Mouse (Mus musculus) liver, embryonic 12.5 days (tissue): ENCODE data around the gene Cplx3. TPM values are rescaled to one million over a fixed set of nuclear protein-coding genes. Genes with fewer than 3 reads are reported as not detected.

Source experiments
- ATAC-seq: fragments of 200-750 bp; cut with Nextera tagmentation; 2 replicates; pipeline ENCODE4 v1.8.0; 2017; ENCODE audit warnings: moderate number of reproducible peaks, mild to moderate bottlenecking, moderate library complexity
- H3K27ac ChIP-seq: fragments of 300-500 bp; sonication (generic); 2 replicates; pipeline ENCODE4 v1.5.1; 2016; ENCODE audit warnings: mild to moderate bottlenecking
- H3K27me3 ChIP-seq: fragments of 300-500 bp; sonication (generic); replicated peaks from 2 replicates; pipeline ENCODE4 v1.6.1; 2016; ENCODE audit warnings: mild to moderate bottlenecking, moderate library complexity
- H3K36me3 ChIP-seq: fragments of 300-500 bp; sonication (generic); 2 replicates; pipeline ENCODE4 v1.6.1; 2016; ENCODE audit warnings: mild to moderate bottlenecking, moderate library complexity
- H3K4me1 ChIP-seq: fragments of 300-500 bp; sonication (generic); 2 replicates; pipeline ENCODE4 v1.6.1; 2016
- H3K4me2 ChIP-seq: fragments of 300-500 bp; sonication (generic); 2 replicates; pipeline ENCODE4 v1.6.1; 2016; ENCODE audit warnings: mild to moderate bottlenecking, moderate library complexity
- H3K4me3 ChIP-seq: fragments of 300-500 bp; sonication (generic); 2 replicates; pipeline ENCODE4 v1.5.1; 2016; ENCODE audit warnings: mild to moderate bottlenecking, moderate library complexity
- H3K9ac ChIP-seq: fragments of 300-500 bp; sonication (generic); 2 replicates; pipeline ENCODE4 v1.6.1; 2016; ENCODE audit warnings: mild to moderate bottlenecking, moderate library complexity
- H3K9me3 ChIP-seq: fragments of 300-500 bp; sonication (generic); replicated peaks from 2 replicates; pipeline ENCODE4 v1.6.1; 2016; ENCODE audit warnings: mild to moderate bottlenecking, moderate library complexity
- WGBS: fragments of 180-500 bp; shearing (Covaris S2); methylation state at CpG from one replicate; pipeline ENCODE4 v1.1.7; 2016; ENCODE audit not compliant: insufficient replicate concordance; 5-methylcytosine and 5-hydroxymethylcytosine counted together
- polyA plus RNA-seq: library from polyadenylated mRNA; unstranded; fragments of >200 nt; fragmentation: Nextera tagmentation; extraction: Ambion mirVana; gene quantifications from 2 replicates; pipeline ENCODE4 v1.2.1, GENCODE M21; 2016

The Cplx3 gene
- polyA plus RNA-seq, 1 experiment from 2014 or later = not detected

GRCm38 (mm10) chr9:57552139-57552887 lies 53.8 kb downstream of the Cplx3 start, which contains the start of gene Mpi:
TSS of gene Mpi (minus strand) at chr9:57552763.
- peak; percentile 42; the same call in 1 of the 2 replicates for ATAC-seq
- WGBS = 2% methylated on average over 28 of the region's 28 CpGs
- H3K4me1 ChIP-seq = peaks cover 36% of the 10 kb centered on the region
- peak within 1 kb of the TSS; percentile 70 for H3K4me3 ChIP-seq
- H3K9me3 ChIP-seq = no peaks in the 10 kb centered on the region
- H3K36me3 ChIP-seq = peaks cover 18% of the 10 kb centered on the region
- H3K27ac ChIP-seq = no peak within 1 kb of the TSS
- H3K9ac ChIP-seq = peak within 1 kb of the TSS; percentile 72
- H3K27me3 ChIP-seq = no peaks in the 10 kb centered on the region
- H3K4me2 ChIP-seq = peak within 1 kb of the TSS; percentile 79

DNA sequence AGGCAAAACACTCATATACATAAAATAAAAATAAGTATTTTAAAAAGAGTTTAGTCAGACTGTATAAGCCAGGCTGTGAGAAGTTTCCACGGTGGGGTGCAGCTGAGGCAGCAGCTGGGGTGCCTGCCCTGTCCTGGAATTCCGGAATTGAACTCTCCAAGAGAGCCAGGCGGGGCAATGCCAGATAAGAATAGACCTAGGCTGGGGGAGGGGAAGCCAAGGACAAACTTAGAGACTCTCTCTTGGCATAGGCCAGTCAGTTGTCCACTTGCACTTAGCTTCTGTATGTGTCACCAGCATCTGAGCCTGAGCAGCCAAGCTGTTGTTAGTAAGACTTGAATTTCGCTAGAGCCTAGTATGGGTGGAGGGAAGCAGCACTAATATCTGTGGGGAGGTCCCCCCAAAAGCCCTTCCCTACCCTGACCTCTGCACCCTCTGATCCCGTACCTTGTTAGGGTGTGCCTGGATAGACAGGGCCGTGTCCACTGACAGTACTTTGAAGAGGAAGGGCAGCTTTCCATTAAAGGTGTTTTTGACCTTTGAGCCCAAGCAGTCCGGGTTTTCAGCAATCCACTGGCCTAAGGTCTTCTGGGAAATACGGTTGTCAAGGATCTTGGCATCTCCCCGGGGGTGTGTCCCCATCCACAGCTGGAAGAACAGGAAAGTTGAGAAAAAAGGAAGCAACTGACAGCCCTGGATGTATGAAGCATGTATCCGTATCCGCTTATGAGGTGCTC lies 55.8 kb downstream of the Cplx3 start:
- no peaks in the 10 kb centered on the region for H3K27me3 ChIP-seq
- peaks cover 26% of the 10 kb centered on the region for H3K36me3 ChIP-seq
- 80% methylated on average over 11 of the region's 11 CpGs for WGBS
- H3K9ac ChIP-seq = no peak overlapping the region
- ATAC-seq = no peak
- no peak overlapping the region for H3K27ac ChIP-seq
- H3K9me3 ChIP-seq = no peaks in the 10 kb centered on the region
- no peak overlapping the region for H3K4me3 ChIP-seq
- peaks cover 40% of the 10 kb centered on the region for H3K4me1 ChIP-seq
- H3K4me2 ChIP-seq = no peak overlapping the region

Other genes starting within 250 kb of the Cplx3 start
- gene Ppcdc, start 166.2 kb downstream of the Cplx3 start, polyA plus RNA-seq = 13.8 and 15.6 TPM in 2 replicates
- 10.5 and 12.4 TPM in 2 replicates for gene Scamp5, start 138.2 kb downstream of the Cplx3 start, polyA plus RNA-seq
- gene Rpp25, start 102.3 kb downstream of the Cplx3 start, polyA plus RNA-seq = 1.0 and 1.5 TPM in 2 replicates
- gene Cox5a, start 85.0 kb downstream of the Cplx3 start, polyA plus RNA-seq = 415 and 442 TPM in 2 replicates
- gene Fam219b, start 68.8 kb downstream of the Cplx3 start, polyA plus RNA-seq = 10.5 and 12.0 TPM in 2 replicates
- gene Mpi, start 53.5 kb downstream of the Cplx3 start, polyA plus RNA-seq = 17.4 and 17.7 TPM in 2 replicates
- 32.5 and 33.2 TPM in 2 replicates for gene Scamp2, start 45.3 kb downstream of the Cplx3 start, polyA plus RNA-seq
- gene Ulk3, start 16.8 kb downstream of the Cplx3 start, polyA plus RNA-seq = 6.4 and 9.0 TPM in 2 replicates
- gene Lman1l, start 14.5 kb upstream of the Cplx3 start, polyA plus RNA-seq = not detected in 2 replicates
- 27.0 and 27.8 TPM in 2 replicates for gene Csk, start 47.4 kb upstream of the Cplx3 start, polyA plus RNA-seq
- not detected in 2 replicates for gene Cyp1a2, start 77.4 kb upstream of the Cplx3 start, polyA plus RNA-seq
- gene Cyp1a1, start 81.6 kb upstream of the Cplx3 start, polyA plus RNA-seq = 0.16 and 0.19 TPM in 2 replicates
- 21.2 and 22.2 TPM in 2 replicates for gene Edc3, start 102.3 kb upstream of the Cplx3 start, polyA plus RNA-seq
- 99.8 and 104 TPM in 2 replicates for gene Clk3, start 159.6 kb upstream of the Cplx3 start, polyA plus RNA-seq
- 15.6 and 16.0 TPM in 2 replicates for gene Arid3b, start 230.5 kb upstream of the Cplx3 start, polyA plus RNA-seq